Mouse (Mus musculus) small intestine, adult 2 months (tissue): Measurements from ENCODE around the gene Padi2. TPM values are rescaled to one million over a fixed set of nuclear protein-coding genes. Genes with fewer than 3 reads are reported as not detected.

ENCODE experiments used
- H3K27ac ChIP-seq: fragments of 200-500 bp; 2 replicates; pipeline ENCODE4 v1.5.1; 2012; ENCODE audit warnings: low read depth, low read length, control low read depth, inconsistent platforms; ENCODE audit not compliant: insufficient read depth
- H3K27me3 ChIP-seq: fragments of 200-500 bp; 2 replicates; pipeline ENCODE4 v1.6.1; 2012; ENCODE audit warnings: mild to moderate bottlenecking, moderate library complexity, low read length, inconsistent platforms; ENCODE audit not compliant: control insufficient read depth, insufficient read depth
- H3K36me3 ChIP-seq: fragments of 200-500 bp; 2 replicates; pipeline ENCODE4 v1.6.1; 2012; ENCODE audit warnings: mild to moderate bottlenecking, low read length, control low read depth, inconsistent platforms; ENCODE audit not compliant: control insufficient read depth, insufficient read depth
- H3K4me1 ChIP-seq: fragments of 200-500 bp; 2 replicates; pipeline ENCODE4 v1.6.1; 2012; ENCODE audit warnings: low read length, inconsistent platforms, mixed read lengths; ENCODE audit not compliant: control insufficient read depth, insufficient read depth, insufficient read length
- H3K4me3 ChIP-seq: fragments of 200-500 bp; 2 replicates; pipeline ENCODE4 v1.5.1; 2012; ENCODE audit warnings: low read depth, mild to moderate bottlenecking, control low read depth, inconsistent platforms, low read length, moderate library complexity
- CTCF ChIP-seq: fragments of 200-500 bp; IDR thresholded peaks from 2 replicates; pipeline ENCODE4 v1.5.1; 2012; ENCODE audit warnings: low read depth, mild to moderate bottlenecking, control low read depth, inconsistent platforms, low read length, moderate library complexity, mixed read lengths; ENCODE audit not compliant: insufficient replicate concordance, insufficient read length; ENCODE audit errors: extremely low read depth
- POLR2A ChIP-seq: fragments of 200-500 bp; IDR thresholded peaks from 2 replicates; pipeline ENCODE4 v1.6.1; 2012; ENCODE audit warnings: low read depth, mild to moderate bottlenecking, control low read depth, inconsistent platforms, low read length, moderate library complexity
- WGBS: fragments of 180-500 bp; shearing (Covaris S2); methylation state at CpG from one replicate; pipeline ENCODE4 v1.1.7; 2018; 5-methylcytosine and 5-hydroxymethylcytosine counted together
- polyA plus RNA-seq: library from polyadenylated mRNA; depleted of rRNA; stranded (reverse); fragments of >200 nt; gene quantifications from 2 replicates; pipeline ENCODE4 v1.2.3, GENCODE M21; 2012; rRNA removed

Padi2 gene
- 2.3 and 5.3 TPM in 2 replicates for polyA plus RNA-seq

DNA sequence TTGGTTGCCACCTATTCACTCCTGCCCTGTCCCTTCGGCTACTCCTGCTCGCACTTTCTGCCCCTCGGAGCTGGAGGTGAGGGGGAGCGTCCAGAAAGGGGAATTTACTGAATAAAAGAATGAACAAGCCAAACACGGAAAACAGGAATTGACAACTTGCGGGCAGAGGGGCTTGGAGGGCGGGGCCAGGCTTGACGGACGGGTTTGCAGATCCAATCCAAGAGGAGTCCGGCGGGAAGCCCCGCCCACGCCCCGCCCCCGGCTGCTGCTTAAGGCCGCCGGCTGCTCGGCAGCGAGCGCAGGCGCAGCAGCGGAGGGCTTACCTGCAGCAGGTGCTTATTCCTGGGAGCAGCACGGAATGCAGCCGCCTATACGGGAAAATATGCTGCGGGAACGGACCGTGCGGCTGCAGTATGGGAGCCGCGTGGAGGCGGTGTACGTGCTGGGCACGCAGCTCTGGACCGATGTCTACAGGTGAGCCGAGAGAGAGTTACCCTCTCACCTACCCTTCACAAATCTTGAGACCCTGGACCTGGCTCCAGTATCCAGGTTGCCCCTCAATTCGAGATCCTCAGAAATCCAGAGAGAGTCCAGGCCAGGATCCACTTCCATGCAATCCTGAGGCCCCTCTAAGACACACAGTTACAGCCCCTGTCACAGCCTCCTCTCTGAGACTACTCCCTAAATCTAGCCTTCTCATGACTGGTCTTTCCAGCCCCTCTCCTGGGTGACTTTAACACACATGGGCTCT is at the start of gene Padi2:
TSS of gene Padi2 (plus strand) at position 269 of the 751 bp plus-strand sequence.
- H3K27ac ChIP-seq: peak within 1 kb of the TSS; percentile 15; the same call in 1 of the 2 replicates
- no peaks in the 10 kb centered on the region for H3K27me3 ChIP-seq
- peak within 1 kb of the TSS; percentile 57 for H3K4me3 ChIP-seq
- H3K4me1 ChIP-seq: peaks cover 2% of the 10 kb centered on the region; the same call in 1 of the 2 replicates
- TF ChIP-seq POLR2A (no peak), CTCF (no peak)
- no peaks in the 10 kb centered on the region for H3K36me3 ChIP-seq
- 2% methylated on average over 37 of the region's 37 CpGs for WGBS

GRCm38 (mm10) chr4:140857041-140857440 is 49.1 kb upstream of the Padi2 start:
- Histone ChIP-seq H3K36me3 (no peaks in the 10 kb centered on the region), H3K27ac (no peak overlapping the region), H3K4me1 (peaks cover 2% of the 10 kb centered on the region), H3K4me3 (no peak overlapping the region), H3K27me3 (peaks cover 8% of the 10 kb centered on the region)
- 60% methylated on average over 5 of the region's 5 CpGs for WGBS
- TF ChIP-seq POLR2A: no peak
- TF ChIP-seq CTCF: no peak

GRCm38 (mm10) chr4:140857813-140858212 is 48.3 kb upstream of the Padi2 start:
- no peaks in the 10 kb centered on the region for H3K36me3 ChIP-seq
- peaks cover 8% of the 10 kb centered on the region for H3K27me3 ChIP-seq
- no peak for TF ChIP-seq POLR2A
- TF ChIP-seq CTCF: no peak
- peaks cover 2% of the 10 kb centered on the region for H3K4me1 ChIP-seq
- 39% methylated on average over 7 of the region's 7 CpGs for WGBS
- no peak overlapping the region for H3K4me3 ChIP-seq
- H3K27ac ChIP-seq: no peak overlapping the region

- peaks cover 2% of the 10 kb centered on the region for H3K4me1 ChIP-seq
- WGBS: 65% methylated on average over 11 of the region's 11 CpGs
- no peak overlapping the region for H3K27ac ChIP-seq
- no peak for TF ChIP-seq POLR2A
- TF ChIP-seq CTCF: no peak
- H3K4me3 ChIP-seq: no peak overlapping the region
- peaks cover 5% of the 10 kb centered on the region; the same call in 1 of the 2 replicates for H3K27me3 ChIP-seq
- no peaks in the 10 kb centered on the region for H3K36me3 ChIP-seq
Observed at GRCm38 (mm10) chr4:140859291-140859690, 46.9 kb upstream of the Padi2 start.

DNA sequence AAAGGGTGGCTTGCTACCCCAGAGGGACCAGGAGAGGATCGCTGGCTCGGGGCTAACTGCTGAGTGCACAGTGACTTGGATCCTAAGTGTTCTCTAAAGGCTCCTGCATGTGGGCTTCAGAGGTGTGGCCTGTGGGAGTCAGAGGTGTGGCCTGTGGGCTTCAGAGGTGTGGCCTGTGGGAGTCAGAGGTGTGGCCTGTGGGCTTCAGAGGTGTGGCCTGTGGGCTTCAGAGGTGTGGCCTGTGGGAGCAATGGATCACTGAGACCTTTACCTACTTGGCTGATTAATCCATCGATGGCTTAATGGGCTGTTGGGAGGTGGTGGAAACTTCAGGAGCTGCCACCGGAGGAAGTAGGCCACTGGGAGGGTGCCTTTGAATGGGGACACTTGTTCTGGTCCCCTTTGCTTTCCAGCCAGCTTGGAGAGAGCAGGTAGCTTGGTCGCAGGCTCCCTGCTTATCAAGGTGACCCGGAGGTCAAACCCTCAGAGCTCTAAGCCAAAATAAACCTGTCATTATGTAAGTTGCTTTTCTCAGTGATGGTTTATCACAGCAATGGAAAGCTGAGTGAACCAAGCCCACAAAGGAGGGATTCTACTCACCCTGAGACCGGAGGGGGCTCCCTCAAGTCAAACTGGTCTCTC is 45.9 kb upstream of the Padi2 start:
- Histone ChIP-seq H3K27me3 (peaks cover 5% of the 10 kb centered on the region; the same call in 1 of the 2 replicates), H3K4me1 (peaks cover 2% of the 10 kb centered on the region; the same call in 1 of the 2 replicates), H3K27ac (no peak overlapping the region), H3K36me3 (no peaks in the 10 kb centered on the region), H3K4me3 (no peak overlapping the region)
- TF ChIP-seq POLR2A (no peak), CTCF (no peak)
- WGBS: 25% methylated on average over 7 of the region's 7 CpGs

DNA sequence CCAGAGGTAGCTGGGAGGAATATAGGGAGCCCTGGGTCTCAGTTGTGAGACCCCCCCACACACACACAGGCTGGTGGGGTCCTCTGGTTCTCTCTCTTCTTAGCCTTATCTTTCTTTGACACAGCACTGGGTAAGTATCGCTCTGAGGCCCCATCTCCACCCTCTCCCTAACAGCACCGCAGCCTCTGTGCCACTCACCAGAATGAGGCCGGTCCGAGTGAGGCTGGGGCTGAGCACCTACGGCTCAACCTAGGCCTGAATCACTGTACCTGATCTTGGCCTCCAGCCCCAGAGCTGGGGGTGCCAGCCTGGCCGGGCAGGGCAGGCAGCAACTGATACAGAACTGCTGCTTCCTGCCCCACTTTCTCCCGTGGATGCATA is 45.4 kb upstream of the Padi2 start:
- Histone ChIP-seq H3K4me3 (no peak overlapping the region), H3K4me1 (peaks cover 2% of the 10 kb centered on the region; the same call in 1 of the 2 replicates), H3K27me3 (peaks cover 5% of the 10 kb centered on the region; the same call in 1 of the 2 replicates), H3K27ac (no peak overlapping the region), H3K36me3 (no peaks in the 10 kb centered on the region)
- TF ChIP-seq CTCF: no peak
- no peak for TF ChIP-seq POLR2A
- 70% methylated on average over 7 of the region's 7 CpGs for WGBS

DNA sequence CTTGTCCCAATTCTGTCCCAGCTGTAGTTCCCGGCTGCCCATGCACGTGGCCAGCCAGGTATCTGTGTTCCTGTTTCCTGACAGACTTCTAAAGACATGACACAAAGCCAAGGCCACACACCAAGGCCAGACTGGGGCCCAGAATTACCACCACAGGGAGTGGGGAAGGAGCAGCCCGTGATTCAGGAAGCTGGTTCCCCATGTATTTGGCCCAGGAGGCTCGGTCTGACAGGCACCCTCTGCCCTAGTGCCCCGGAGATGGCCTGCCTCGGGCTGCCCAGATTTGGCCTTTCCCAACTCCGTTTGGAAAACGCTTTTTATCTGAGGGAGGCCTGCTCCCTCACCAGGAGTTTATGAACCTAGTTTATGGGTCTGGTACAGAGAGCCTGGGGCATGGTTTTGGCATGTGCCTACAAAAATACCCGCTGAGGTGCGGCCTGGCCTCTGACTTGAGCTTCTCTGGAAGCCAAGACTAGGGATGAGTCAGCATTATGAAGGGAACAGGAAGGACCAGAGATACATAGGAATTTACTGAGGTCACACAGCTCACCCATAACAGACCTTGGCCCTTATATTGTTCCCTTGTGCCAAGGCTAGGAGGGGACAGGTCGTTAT is 44.0 kb upstream of the Padi2 start:
- WGBS: 61% methylated on average over 11 of the region's 11 CpGs
- no peak overlapping the region for H3K27ac ChIP-seq
- TF ChIP-seq POLR2A (no peak), CTCF (no peak)
- H3K4me3 ChIP-seq: no peak overlapping the region
- peaks cover 2% of the 10 kb centered on the region; the same call in 1 of the 2 replicates for H3K4me1 ChIP-seq
- H3K27me3 ChIP-seq: peaks cover 5% of the 10 kb centered on the region; the same call in 1 of the 2 replicates
- no peaks in the 10 kb centered on the region for H3K36me3 ChIP-seq
